Comparison of ENCODE assay signal across 11 mouse cellular contexts in genomic region chr7:25703793-25704494, GRCm38 (mm10). TPM values are rescaled to one million over a fixed set of nuclear protein-coding genes. Genes with fewer than 3 reads are reported as not detected.
A peak's percentile ranks its signal among the peaks of the same experiment; 100 is the strongest.
DNase-seq lines count a peak whose midpoint lies in the region; ATAC-seq and TF ChIP-seq lines count a peak whose summit lies in the region.
"Had no signal": no experiment of that assay in that cellular context is flagged by ENCODE, and none has a peak within 500 bp of the region (broad histone marks: within the 10 kb centered on the region; RNA-seq: fewer than 3 reads in every experiment).

No protein-coding gene starts in this region.

- TF ChIP-seq EP300 in liver, postnatal 0 days (IDR thresholded peaks at IDR 0.05; ENCODE audit: low read depth), result no peak

- H3K27me3 ChIP-seq in intestine, embryonic 14.5 days (replicated peaks; ENCODE audit: control insufficient read depth, insufficient read depth, low read length), result no peaks in the 10 kb centered on the region
- 0 out of 2 replicates have a peak, but pooled peaks cover 4% of the 10 kb centered on the region for H3K27me3 ChIP-seq in intestine, embryonic 15.5 days (replicated peaks)
- H3K27me3 ChIP-seq in embryonic facial prominence, embryonic 10.5 days (replicated peaks; ENCODE audit: low read depth, poor library complexity, severe bottlenecking), result peaks cover 30% of the 10 kb centered on the region
- H3K27me3 ChIP-seq in heart, embryonic 14.5 days (ENCODE audit: control insufficient read depth, insufficient read depth, low read length), result no peaks in the 10 kb centered on the region
- no peaks in the 10 kb centered on the region for H3K27me3 ChIP-seq in liver, postnatal 0 days (ENCODE audit: insufficient read depth, low read length)

- no peak for DNase-seq in intestine, embryonic 14.5 days (ENCODE audit: low spot score)
- DNase-seq in embryonic facial prominence, embryonic 10.5 days (ENCODE audit: low spot score), result no peak
- DNase-seq in liver, postnatal 0 days, result no peak
- DNase-seq in frontal cortex, postnatal 10 days (ENCODE audit: low spot score in 2 of 2), result no peak
- DNase-seq in lung, postnatal 25 days (ENCODE audit: low spot score), result no peak
- no peak for DNase-seq in left cerebral cortex, postnatal 36 days (ENCODE audit: low spot score in 2 of 2)

- no peak for ATAC-seq in intestine, embryonic 14.5 days (replicated peaks; ENCODE audit: low FRiP score, low TSS enrichment, low read depth)
- ATAC-seq in intestine, embryonic 15.5 days, result no peak
- ATAC-seq in heart, embryonic 14.5 days (ENCODE audit: insufficient number of reproducible peaks, insufficient read depth, low FRiP score, low read depth), result no peak
- ATAC-seq in liver, postnatal 0 days, result peak; percentile 55

- H3K4me1 ChIP-seq in intestine, embryonic 14.5 days (replicated peaks; ENCODE audit: control insufficient read depth, insufficient read depth, low read length), result peaks cover 28% of the 10 kb centered on the region
- peaks cover 38% of the 10 kb centered on the region for H3K4me1 ChIP-seq in intestine, embryonic 15.5 days (replicated peaks)
- peaks cover 47% of the 10 kb centered on the region for H3K4me1 ChIP-seq in embryonic facial prominence, embryonic 10.5 days
- peaks cover 24 to 32% of the 10 kb centered on the region in 2 experiments for H3K4me1 ChIP-seq in heart, embryonic 14.5 days (ENCODE audit: control insufficient read depth in 2 of 2, insufficient read depth in 2 of 2, low read length in 2 of 2)
- peaks cover 39% of the 10 kb centered on the region for H3K4me1 ChIP-seq in liver, postnatal 0 days (ENCODE audit: insufficient read depth)

- no peaks in the 10 kb centered on the region for H3K36me3 ChIP-seq in intestine, embryonic 14.5 days (ENCODE audit: control insufficient read depth, insufficient read depth, low read length)
- no peaks in the 10 kb centered on the region for H3K36me3 ChIP-seq in intestine, embryonic 15.5 days
- H3K36me3 ChIP-seq in embryonic facial prominence, embryonic 10.5 days (replicated peaks), result no peaks in the 10 kb centered on the region
- H3K36me3 ChIP-seq in heart, embryonic 14.5 days (ENCODE audit: control insufficient read depth, insufficient read depth, low read length), result peaks cover 21% of the 10 kb centered on the region; the same call in 1 of the 2 replicates
- peaks cover 32% of the 10 kb centered on the region for H3K36me3 ChIP-seq in liver, postnatal 0 days (replicated peaks; ENCODE audit: insufficient read depth, low read length)

- peaks cover 5% of the 10 kb centered on the region for H3K9me3 ChIP-seq in intestine, embryonic 14.5 days (ENCODE audit: control insufficient read depth, low read length)
- H3K9me3 ChIP-seq in intestine, embryonic 15.5 days, result no peaks in the 10 kb centered on the region
- H3K9me3 ChIP-seq in embryonic facial prominence, embryonic 10.5 days, result peaks cover 21% of the 10 kb centered on the region
- H3K9me3 ChIP-seq in heart, embryonic 14.5 days (ENCODE audit: control insufficient read depth, low read length), result peaks cover 6% of the 10 kb centered on the region
- H3K9me3 ChIP-seq in liver, postnatal 0 days (ENCODE audit: low read length), result 0 out of 2 replicates have a peak, but pooled peaks cover 7% of the 10 kb centered on the region
- H3K9me3 ChIP-seq: lung, embryonic 15.5 days had no signal

- no peak overlapping the region for H3K27ac ChIP-seq in intestine, embryonic 14.5 days (ENCODE audit: low read depth)
- H3K27ac ChIP-seq in intestine, embryonic 15.5 days, result no peak overlapping the region
- H3K27ac ChIP-seq in embryonic facial prominence, embryonic 10.5 days (replicated peaks), result no peak overlapping the region
- H3K27ac ChIP-seq in heart, embryonic 14.5 days (replicated peaks in 1 of 2; ENCODE audit: control insufficient read depth in 1 of 2, insufficient read depth in 1 of 2, low read depth in 2 of 2, low read length in 2 of 2), result peak overlapping the region in 1 of 2 experiments; percentile 33; a peak in 1 of 4 replicates
- peak overlapping the region; percentile 44; the same call in 1 of the 2 replicates for H3K27ac ChIP-seq in liver, postnatal 0 days (ENCODE audit: low read depth)
- H3K27ac ChIP-seq: embryonic facial prominence, embryonic 13.5 days; lung, embryonic 15.5 days had no signal

- 34% methylated on average over 10 of the region's 10 CpGs for WGBS in intestine, embryonic 14.5 days
- 40% methylated on average over 10 of the region's 10 CpGs for WGBS in intestine, embryonic 15.5 days
- WGBS in embryonic facial prominence, embryonic 10.5 days, result 20% methylated on average over 10 of the region's 10 CpGs
- WGBS in heart, embryonic 14.5 days, result 18% methylated on average over 10 of the region's 10 CpGs
- 60% methylated on average over 10 of the region's 10 CpGs for WGBS in liver, postnatal 0 days (ENCODE audit: insufficient replicate concordance)

- peak overlapping the region; percentile 36; the same call in 1 of the 2 replicates for H3K4me2 ChIP-seq in intestine, embryonic 14.5 days (ENCODE audit: low read length)
- H3K4me2 ChIP-seq in intestine, embryonic 15.5 days (replicated peaks), result no peak overlapping the region; the same call in 1 of the 2 replicates
- H3K4me2 ChIP-seq in heart, embryonic 14.5 days (ENCODE audit: low read length), result peak overlapping the region; percentile 63
- peak overlapping the region; percentile 58 for H3K4me2 ChIP-seq in liver, postnatal 0 days (ENCODE audit: low read depth, low read length)

- no peak for TF ChIP-seq CTCF in liver, postnatal 0 days (IDR thresholded peaks at IDR 0.05; ENCODE audit: low read depth)

- no peak overlapping the region for H3K9ac ChIP-seq in intestine, embryonic 14.5 days (ENCODE audit: low read length)
- no peak overlapping the region for H3K9ac ChIP-seq in intestine, embryonic 15.5 days
- peak overlapping the region; percentile 44; the same call in 1 of the 2 replicates for H3K9ac ChIP-seq in heart, embryonic 14.5 days (ENCODE audit: low read length)
- H3K9ac ChIP-seq in liver, postnatal 0 days (replicated peaks), result no peak overlapping the region
- H3K9ac ChIP-seq: lung, embryonic 15.5 days had no signal

- no peak overlapping the region for H3K4me3 ChIP-seq in intestine, embryonic 14.5 days (ENCODE audit: low read depth, low read length)
- H3K4me3 ChIP-seq in intestine, embryonic 15.5 days (replicated peaks), result no peak overlapping the region
- peak overlapping the region; percentile 57 for H3K4me3 ChIP-seq in embryonic facial prominence, embryonic 10.5 days
- H3K4me3 ChIP-seq in heart, embryonic 14.5 days (ENCODE audit: control insufficient read depth in 1 of 2, insufficient read depth in 1 of 2, low read depth in 1 of 2, low read length in 2 of 2), result no peak overlapping the region
- H3K4me3 ChIP-seq in liver, postnatal 0 days (ENCODE audit: low read depth, low read length), result no peak overlapping the region

- intact Hi-C loops in left cerebral cortex, postnatal 36 days (cut with DNase I), result no loop called here

RNA-seq across cellular contexts. Expression of gene Ccdc97, which starts 14.9 kb away (rescaled TPM):
- polyA plus RNA-seq in intestine, embryonic 14.5 days (2014; fragmentation: Nextera tagmentation; extraction: Ambion mirVana), result 27.0 and 27.4 TPM in 2 replicates
- polyA plus RNA-seq in intestine, embryonic 15.5 days (2015; fragmentation: Nextera tagmentation; extraction: Ambion mirVana), result 18.5 and 19.3 TPM in 2 replicates
- 31.6 and 33.2 TPM in 2 replicates for polyA plus RNA-seq in embryonic facial prominence, embryonic 10.5 days (2016; fragmentation: Nextera tagmentation; extraction: Ambion mirVana)
- 23.4 and 24.5 TPM in 2 replicates for polyA plus RNA-seq in heart, embryonic 14.5 days (2014; fragmentation: Nextera tagmentation; extraction: Ambion mirVana)
- polyA plus RNA-seq in liver, postnatal 0 days (2015; fragmentation: Nextera tagmentation; extraction: Ambion mirVana), result 6.7 and 6.8 TPM in 2 replicates
- 10 to 100 TPM; 61.2 TPM for total RNA-seq in left cerebral cortex, postnatal 36 days (2021)

RNA-seq across cellular contexts. Expression of gene Tgfb1, which starts 17.1 kb away (rescaled TPM):
- polyA plus RNA-seq in intestine, embryonic 14.5 days (2014; fragmentation: Nextera tagmentation; extraction: Ambion mirVana), result 2.4 and 3.2 TPM in 2 replicates
- polyA plus RNA-seq in intestine, embryonic 15.5 days (2015; fragmentation: Nextera tagmentation; extraction: Ambion mirVana), result 2.3 and 2.5 TPM in 2 replicates
- 1.2 and 1.5 TPM in 2 replicates for polyA plus RNA-seq in embryonic facial prominence, embryonic 10.5 days (2016; fragmentation: Nextera tagmentation; extraction: Ambion mirVana)
- 3.5 and 4.5 TPM in 2 replicates for polyA plus RNA-seq in heart, embryonic 14.5 days (2014; fragmentation: Nextera tagmentation; extraction: Ambion mirVana)
- 5.1 and 6.1 TPM in 2 replicates for polyA plus RNA-seq in liver, postnatal 0 days (2015; fragmentation: Nextera tagmentation; extraction: Ambion mirVana)
- 1 to 10 TPM; 7.9 to 8.8 TPM for total RNA-seq in left cerebral cortex, postnatal 36 days (2021)

RNA-seq across cellular contexts. Expression of gene B9d2, which starts 23.4 kb away (rescaled TPM):
- 27.2 and 32.0 TPM in 2 replicates for polyA plus RNA-seq in intestine, embryonic 14.5 days (2014; fragmentation: Nextera tagmentation; extraction: Ambion mirVana)
- polyA plus RNA-seq in intestine, embryonic 15.5 days (2015; fragmentation: Nextera tagmentation; extraction: Ambion mirVana), result 22.4 and 23.7 TPM in 2 replicates
- polyA plus RNA-seq in embryonic facial prominence, embryonic 10.5 days (2016; fragmentation: Nextera tagmentation; extraction: Ambion mirVana), result 33.5 and 34.1 TPM in 2 replicates
- 29.4 and 30.5 TPM in 2 replicates for polyA plus RNA-seq in heart, embryonic 14.5 days (2014; fragmentation: Nextera tagmentation; extraction: Ambion mirVana)
- polyA plus RNA-seq in liver, postnatal 0 days (2015; fragmentation: Nextera tagmentation; extraction: Ambion mirVana), result 15.0 and 16.0 TPM in 2 replicates
- total RNA-seq in left cerebral cortex, postnatal 36 days (2021), result 10 to 100 TPM; 23.7 to 28.9 TPM

RNA-seq across cellular contexts. Expression of gene Tmem91, which starts 29.0 kb away (rescaled TPM):
- polyA plus RNA-seq in intestine, embryonic 14.5 days (2014; fragmentation: Nextera tagmentation; extraction: Ambion mirVana), result 2.2 and 2.6 TPM in 2 replicates
- polyA plus RNA-seq in intestine, embryonic 15.5 days (2015; fragmentation: Nextera tagmentation; extraction: Ambion mirVana), result 1.9 and 2.4 TPM in 2 replicates
- polyA plus RNA-seq in embryonic facial prominence, embryonic 10.5 days (2016; fragmentation: Nextera tagmentation; extraction: Ambion mirVana), result 2.6 and 3.6 TPM in 2 replicates
- polyA plus RNA-seq in heart, embryonic 14.5 days (2014; fragmentation: Nextera tagmentation; extraction: Ambion mirVana), result 1.6 and 2.2 TPM in 2 replicates
- polyA plus RNA-seq in liver, postnatal 0 days (2015; fragmentation: Nextera tagmentation; extraction: Ambion mirVana), result 0.58 and 0.76 TPM in 2 replicates
- 10 to 100 TPM; 25.4 to 31.4 TPM for total RNA-seq in left cerebral cortex, postnatal 36 days (2021)
- total RNA-seq: heart, postnatal 36 days had no signal

RNA-seq across cellular contexts. Expression of gene Exosc5, which starts 45.0 kb away (rescaled TPM):
- polyA plus RNA-seq in intestine, embryonic 14.5 days (2014; fragmentation: Nextera tagmentation; extraction: Ambion mirVana), result 93.8 and 98.4 TPM in 2 replicates
- 80.5 and 87.7 TPM in 2 replicates for polyA plus RNA-seq in intestine, embryonic 15.5 days (2015; fragmentation: Nextera tagmentation; extraction: Ambion mirVana)
- 93.5 and 101 TPM in 2 replicates for polyA plus RNA-seq in embryonic facial prominence, embryonic 10.5 days (2016; fragmentation: Nextera tagmentation; extraction: Ambion mirVana)
- 33.9 and 35.8 TPM in 2 replicates for polyA plus RNA-seq in heart, embryonic 14.5 days (2014; fragmentation: Nextera tagmentation; extraction: Ambion mirVana)
- 44.5 and 49.2 TPM in 2 replicates for polyA plus RNA-seq in liver, postnatal 0 days (2015; fragmentation: Nextera tagmentation; extraction: Ambion mirVana)
- total RNA-seq in left cerebral cortex, postnatal 36 days (2021), result 10 to 100 TPM; 24.0 to 26.4 TPM
